Mouse (Mus musculus) E14TG2a.4 (cell line): ENCODE data around the gene Gm21970.

Experiments
- CTCF ChIP-seq: conservative IDR thresholded peaks from 2 replicates; pipeline ENCODE4 v1.5.1; 2014; ENCODE audit warnings: low read length
- NANOG ChIP-seq: IDR thresholded peaks from 2 replicates; pipeline ENCODE4 v1.6.1; 2014; ENCODE audit warnings: borderline replicate concordance, low read length, mixed read lengths

DNA sequence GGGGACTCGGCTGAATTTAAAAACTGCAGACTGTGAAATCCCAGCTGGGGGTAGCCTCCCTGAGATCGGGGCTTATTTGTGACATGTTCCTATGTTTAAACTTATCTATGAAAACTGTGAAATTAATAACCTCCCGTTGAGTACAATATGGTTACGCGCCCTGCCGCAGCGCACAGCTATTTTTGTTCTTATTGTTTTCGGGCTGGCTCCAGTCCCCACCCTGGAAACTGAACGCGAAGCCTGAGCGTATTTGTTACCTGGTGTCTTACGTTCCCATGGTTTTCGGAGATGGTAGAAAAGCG, 43.3 kb upstream of the Gm21970 start:
- no peak for TF ChIP-seq CTCF
- no peak for TF ChIP-seq NANOG
